Comparison of ENCODE assay signal across 9 mouse cellular contexts in the genomic region with DNA sequence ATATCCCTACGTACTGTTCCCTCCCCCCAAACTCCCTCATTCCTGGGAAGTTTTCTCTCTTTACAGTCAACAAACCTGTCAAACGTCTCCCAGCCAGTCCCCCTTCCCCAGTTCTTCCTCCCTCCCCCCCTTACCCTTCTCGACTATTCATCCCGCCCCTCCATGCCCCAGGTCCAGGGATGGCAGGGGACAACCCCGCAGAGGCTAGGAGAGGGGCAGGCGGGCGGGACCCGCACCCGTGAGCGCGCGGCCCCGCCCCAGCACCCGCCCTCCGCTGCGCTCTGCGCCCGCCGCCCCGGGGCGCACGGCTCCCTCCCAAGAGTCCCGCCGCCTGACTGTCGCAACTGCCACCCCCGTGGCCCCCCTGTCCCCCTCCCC. TPM values are rescaled to one million over a fixed set of nuclear protein-coding genes. Genes with fewer than 3 reads are reported as not detected.
DNase-seq lines count a peak whose midpoint lies in the region; ATAC-seq and TF ChIP-seq lines count a peak whose summit lies in the region.
"Had no signal": no experiment of that assay in that cellular context is flagged by ENCODE, and none has a peak within 500 bp of the region (broad histone marks: within the 10 kb centered on the region; RNA-seq: fewer than 3 reads in every experiment).

No protein-coding gene starts in this region.

- H3K4me2 ChIP-seq in heart, embryonic 13.5 days: peak overlapping the region; percentile 90
- H3K4me2 ChIP-seq in hindbrain, embryonic 16.5 days (ENCODE audit: low read length): peak overlapping the region; percentile 97
- peak overlapping the region; percentile 92 for H3K4me2 ChIP-seq in midbrain, embryonic 16.5 days (ENCODE audit: low read length)

- 3% methylated on average over 5 of the region's 26 CpGs for WGBS in heart, embryonic 13.5 days
- under 1% methylated on average over 26 of the region's 26 CpGs for WGBS in embryonic facial prominence, embryonic 10.5 days
- under 1% methylated on average over 24 of the region's 26 CpGs for WGBS in hindbrain, embryonic 16.5 days
- WGBS in midbrain, embryonic 16.5 days: 0% methylated on average over 21 of the region's 26 CpGs
- 1% methylated on average over 25 of the region's 26 CpGs for whole genome bisulfite sequencing in lung, adult 2 months

- TF ChIP-seq CTCF in lung, adult 2 months (IDR thresholded peaks at IDR 0.05; ENCODE audit: insufficient read depth, low read length): no peak

- H3K27me3 ChIP-seq in heart, embryonic 13.5 days (replicated peaks): peaks cover 97% of the 10 kb centered on the region
- H3K27me3 ChIP-seq in embryonic facial prominence, embryonic 10.5 days (replicated peaks; ENCODE audit: low read depth, poor library complexity, severe bottlenecking): peaks cover 100% of the 10 kb centered on the region
- peaks cover 67% of the 10 kb centered on the region for H3K27me3 ChIP-seq in hindbrain, embryonic 16.5 days (replicated peaks; ENCODE audit: control insufficient read depth, insufficient read depth, low read length)
- peaks cover 73% of the 10 kb centered on the region for H3K27me3 ChIP-seq in midbrain, embryonic 16.5 days (ENCODE audit: control insufficient read depth, insufficient read depth, low read depth, low read length)

- no peak for TF ChIP-seq POLR2A in lung, adult 2 months (IDR thresholded peaks at IDR 0.05; ENCODE audit: borderline replicate concordance, extremely low read depth, low read depth, low read length)

- intact Hi-C loops in heart, postnatal 14 days (cut with DNase I): no loop called here

- peak overlapping the region; percentile 58 for H3K4me3 ChIP-seq in heart, embryonic 13.5 days
- peak overlapping the region; percentile 66 for H3K4me3 ChIP-seq in embryonic facial prominence, embryonic 10.5 days
- peak overlapping the region; percentile 52 for H3K4me3 ChIP-seq in hindbrain, embryonic 16.5 days (ENCODE audit: low read length)
- peak overlapping the region; percentile 49 for H3K4me3 ChIP-seq in midbrain, embryonic 16.5 days (ENCODE audit: low read depth, low read length)
- no peak overlapping the region for H3K4me3 ChIP-seq in lung, adult 2 months (replicated peaks; ENCODE audit: extremely low read depth, low read depth, low read length)

- H3K36me3 ChIP-seq in heart, embryonic 13.5 days: no peaks in the 10 kb centered on the region
- H3K36me3 ChIP-seq in embryonic facial prominence, embryonic 10.5 days (replicated peaks): no peaks in the 10 kb centered on the region
- H3K36me3 ChIP-seq in hindbrain, embryonic 16.5 days (ENCODE audit: control insufficient read depth, insufficient read depth, low read length): no peaks in the 10 kb centered on the region
- H3K36me3 ChIP-seq in midbrain, embryonic 16.5 days (ENCODE audit: control insufficient read depth, insufficient read depth, low read length): no peaks in the 10 kb centered on the region

- H3K27ac ChIP-seq in heart, embryonic 13.5 days (replicated peaks): no peak overlapping the region
- H3K27ac ChIP-seq in embryonic facial prominence, embryonic 10.5 days (replicated peaks): peak overlapping the region; percentile 72; the same call in 1 of the 2 replicates
- H3K27ac ChIP-seq in hindbrain, embryonic 16.5 days (ENCODE audit: low read depth, low read length): no peak overlapping the region
- H3K27ac ChIP-seq in midbrain, embryonic 16.5 days (ENCODE audit: low read length): no peak overlapping the region

- no peak for ATAC-seq in heart, embryonic 13.5 days (ENCODE audit: extremely low read depth, insufficient number of reproducible peaks, low FRiP score, low TSS enrichment)
- no peak for ATAC-seq in hindbrain, embryonic 16.5 days
- ATAC-seq in midbrain, embryonic 16.5 days: 0 out of 2 replicates have a peak, but pooled peaks have one; percentile 38
- no peak for ATAC-seq in megakaryocyte-erythroid progenitor cell, adult 5-6 weeks (replicated peaks; ENCODE audit: low FRiP score, low TSS enrichment, poor library complexity, severe bottlenecking)

- no peak for DNase-seq in heart, postnatal 14 days
- DNase-seq in embryonic facial prominence, embryonic 10.5 days (ENCODE audit: low spot score): peak; percentile 62
- DNase-seq in thymus, postnatal 4 days: no peak
- DNase-seq in lung, adult 2 months: no peak

- H3K9ac ChIP-seq in heart, embryonic 13.5 days: peak overlapping the region; percentile 77
- H3K9ac ChIP-seq in hindbrain, embryonic 16.5 days (ENCODE audit: low read depth, low read length): peak overlapping the region; percentile 57
- peak overlapping the region; percentile 54 for H3K9ac ChIP-seq in midbrain, embryonic 16.5 days (ENCODE audit: low read depth, low read length)

- peaks cover 47% of the 10 kb centered on the region for H3K4me1 ChIP-seq in heart, embryonic 13.5 days
- H3K4me1 ChIP-seq in embryonic facial prominence, embryonic 10.5 days: peaks cover 59% of the 10 kb centered on the region
- H3K4me1 ChIP-seq in hindbrain, embryonic 16.5 days (ENCODE audit: control insufficient read depth, insufficient read depth, low read depth, low read length): peaks cover 22% of the 10 kb centered on the region
- H3K4me1 ChIP-seq in midbrain, embryonic 16.5 days (ENCODE audit: control insufficient read depth, insufficient read depth, low read length): peaks cover 24% of the 10 kb centered on the region
- peaks cover 15% of the 10 kb centered on the region; the same call in 1 of the 2 replicates for H3K4me1 ChIP-seq in lung, adult 2 months (ENCODE audit: control insufficient read depth, insufficient read depth, low read length)

- H3K9me3 ChIP-seq in heart, embryonic 13.5 days: no peaks in the 10 kb centered on the region
- H3K9me3 ChIP-seq in embryonic facial prominence, embryonic 10.5 days: no peaks in the 10 kb centered on the region
- no peaks in the 10 kb centered on the region for H3K9me3 ChIP-seq in hindbrain, embryonic 16.5 days (ENCODE audit: control insufficient read depth, low read length)
- no peaks in the 10 kb centered on the region for H3K9me3 ChIP-seq in midbrain, embryonic 16.5 days (replicated peaks; ENCODE audit: control insufficient read depth, low read length, poor library complexity, severe bottlenecking)

RNA-seq across cellular contexts. Expression of gene Wnt6, which starts 0.2 kb away (rescaled TPM):
- 0.31 and 0.36 TPM in 2 replicates for polyA plus RNA-seq in heart, embryonic 13.5 days (2015; fragmentation: Nextera tagmentation; extraction: Ambion mirVana)
- total RNA-seq in heart, postnatal 14 days (2021): under 1 TPM; 0.17 to 0.67 TPM
- polyA plus RNA-seq in embryonic facial prominence, embryonic 10.5 days (2016; fragmentation: Nextera tagmentation; extraction: Ambion mirVana): 26.5 and 26.6 TPM in 2 replicates
- polyA plus RNA-seq in hindbrain, embryonic 16.5 days (2015; fragmentation: Nextera tagmentation; extraction: Ambion mirVana): 4.9 and 6.1 TPM in 2 replicates
- polyA plus RNA-seq in midbrain, embryonic 16.5 days (2015; fragmentation: Nextera tagmentation; extraction: Ambion mirVana): 3.6 and 4.2 TPM in 2 replicates
- not detected in 2 replicates for total RNA-seq in megakaryocyte-erythroid progenitor cell, adult 5-6 weeks (2014; fragmentation: Nextera tagmentation)
- not detected in 2 replicates for total RNA-seq in megakaryocyte-erythroid progenitor cell, adult 5-6 weeks (2017)
- 0.55 and 0.65 TPM in 2 replicates for polyA plus RNA-seq in lung, adult 2 months (2012; rRNA removed)
- total RNA-seq: hematopoietic stem cell, adult 5-6 weeks had no signal

RNA-seq across cellular contexts. Expression of gene Wnt10a, which starts 19.9 kb away (rescaled TPM):
- not detected in 2 replicates for polyA plus RNA-seq in heart, embryonic 13.5 days (2015; fragmentation: Nextera tagmentation; extraction: Ambion mirVana)
- not detected for total RNA-seq in heart, postnatal 14 days (2021)
- polyA plus RNA-seq in embryonic facial prominence, embryonic 10.5 days (2016; fragmentation: Nextera tagmentation; extraction: Ambion mirVana): 0.70 and 1.2 TPM in 2 replicates
- 0.40 TPM in 2 replicates for polyA plus RNA-seq in hindbrain, embryonic 16.5 days (2015; fragmentation: Nextera tagmentation; extraction: Ambion mirVana)
- polyA plus RNA-seq in midbrain, embryonic 16.5 days (2015; fragmentation: Nextera tagmentation; extraction: Ambion mirVana): 0.10 and 0.47 TPM in 2 replicates
- total RNA-seq in megakaryocyte-erythroid progenitor cell, adult 5-6 weeks (2014; fragmentation: Nextera tagmentation): not detected in 2 replicates
- not detected in 2 replicates for total RNA-seq in megakaryocyte-erythroid progenitor cell, adult 5-6 weeks (2017)
- polyA plus RNA-seq in lung, adult 2 months (2012; rRNA removed): 0.08 and 2.6 TPM in 2 replicates
- total RNA-seq: hematopoietic stem cell, adult 5-6 weeks had no signal

RNA-seq across cellular contexts. Expression of gene Prkag3, which starts 22.4 kb away (rescaled TPM):
- polyA plus RNA-seq in heart, embryonic 13.5 days (2015; fragmentation: Nextera tagmentation; extraction: Ambion mirVana): 4.2 and 7.2 TPM in 2 replicates
- 1 to 10 TPM; 1.2 TPM for total RNA-seq in heart, postnatal 14 days (2021)
- polyA plus RNA-seq in embryonic facial prominence, embryonic 10.5 days (2016; fragmentation: Nextera tagmentation; extraction: Ambion mirVana): 0.11 TPM in 1 of 2 replicates, not detected in the other
- 0.13 and 0.36 TPM in 2 replicates for polyA plus RNA-seq in hindbrain, embryonic 16.5 days (2015; fragmentation: Nextera tagmentation; extraction: Ambion mirVana)
- polyA plus RNA-seq in midbrain, embryonic 16.5 days (2015; fragmentation: Nextera tagmentation; extraction: Ambion mirVana): not detected in 2 replicates
- not detected in 2 replicates for total RNA-seq in megakaryocyte-erythroid progenitor cell, adult 5-6 weeks (2014; fragmentation: Nextera tagmentation)
- total RNA-seq in megakaryocyte-erythroid progenitor cell, adult 5-6 weeks (2017): not detected in 2 replicates
- polyA plus RNA-seq in lung, adult 2 months (2012; rRNA removed): 5.9 and 11.4 TPM in 2 replicates
- total RNA-seq: hematopoietic stem cell, adult 5-6 weeks had no signal

RNA-seq across cellular contexts. Expression of gene Cyp27a1, which starts 58.1 kb away (rescaled TPM):
- 11.1 and 11.3 TPM in 2 replicates for polyA plus RNA-seq in heart, embryonic 13.5 days (2015; fragmentation: Nextera tagmentation; extraction: Ambion mirVana)
- total RNA-seq in heart, postnatal 14 days (2021): 10 to 100 TPM; 10.4 to 17.1 TPM
- polyA plus RNA-seq in embryonic facial prominence, embryonic 10.5 days (2016; fragmentation: Nextera tagmentation; extraction: Ambion mirVana): 12.1 and 12.8 TPM in 2 replicates
- 2.4 and 3.5 TPM in 2 replicates for polyA plus RNA-seq in hindbrain, embryonic 16.5 days (2015; fragmentation: Nextera tagmentation; extraction: Ambion mirVana)
- 1.8 and 2.8 TPM in 2 replicates for polyA plus RNA-seq in midbrain, embryonic 16.5 days (2015; fragmentation: Nextera tagmentation; extraction: Ambion mirVana)
- 2.0 TPM in 1 of 2 replicates, not detected in the other for total RNA-seq in megakaryocyte-erythroid progenitor cell, adult 5-6 weeks (2014; fragmentation: Nextera tagmentation)
- 1.9 TPM in 1 of 2 replicates, not detected in the other for total RNA-seq in megakaryocyte-erythroid progenitor cell, adult 5-6 weeks (2017)
- polyA plus RNA-seq in lung, adult 2 months (2012; rRNA removed): 16.9 and 25.4 TPM in 2 replicates
